Mouse (Mus musculus) cerebellum, postnatal 4 days (tissue): ENCODE measurements around the gene Pigq.

Experiments
- DNase-seq, 2 experiments: peaks; one replicate each; pipeline ENCODE4 v3.0.0; 2022; ENCODE audit warnings: low spot score in 2 of 2, mixed read lengths in 1 of 2

The Pigq gene

DNA sequence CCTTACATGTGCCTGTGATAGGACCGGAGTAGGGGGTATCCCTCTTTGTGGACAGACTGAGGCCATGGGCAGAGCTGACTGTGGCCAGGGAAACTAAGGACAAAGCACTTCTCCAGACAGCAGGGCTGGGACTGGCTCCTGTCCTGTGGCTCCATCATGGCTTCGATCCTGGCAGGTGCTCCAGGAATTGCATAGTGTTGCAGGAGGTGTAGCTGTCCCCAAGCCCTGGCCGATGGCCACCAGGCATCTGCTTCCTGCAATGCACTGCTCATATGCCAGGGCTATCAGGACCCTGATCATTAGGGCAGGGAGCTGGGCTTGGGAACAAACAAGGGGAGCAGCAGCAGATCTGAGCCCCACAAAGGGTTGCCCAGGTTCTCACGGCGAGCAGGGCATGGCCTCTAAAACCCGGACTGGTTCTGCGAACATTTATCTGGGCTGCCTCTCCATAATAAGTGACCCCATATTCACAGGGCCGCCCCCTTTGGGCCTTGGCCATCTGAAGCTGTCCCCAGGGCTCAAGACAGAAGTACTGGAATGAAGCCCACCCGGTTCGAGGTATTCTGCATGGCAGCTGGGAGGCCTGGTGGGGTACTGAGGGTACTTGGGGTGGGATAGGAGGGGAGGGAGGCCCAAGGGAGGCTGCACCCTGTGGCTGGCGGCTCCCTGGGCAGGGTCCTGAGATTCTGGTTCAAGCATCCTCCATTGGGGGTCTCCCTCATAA lies 14.2 kb upstream of the Pigq start:
- DNase-seq = no peak

- peak in 1 of 2 experiments; percentile 72 for DNase-seq
Measured at GRCm38 (mm10) chr17:25957586-25958051, 12.9 kb upstream of the Pigq start.

- DNase-seq = no peak
Measured at GRCm38 (mm10) chr17:25956631-25957030, 11.9 kb upstream of the Pigq start.

- DNase-seq = peak in 1 of 2 experiments; percentile 68
Measured at GRCm38 (mm10) chr17:25956201-25956600, 11.5 kb upstream of the Pigq start.

- DNase-seq = no peak
Measured at GRCm38 (mm10) chr17:25955736-25956135, 11.0 kb upstream of the Pigq start.

DNA sequence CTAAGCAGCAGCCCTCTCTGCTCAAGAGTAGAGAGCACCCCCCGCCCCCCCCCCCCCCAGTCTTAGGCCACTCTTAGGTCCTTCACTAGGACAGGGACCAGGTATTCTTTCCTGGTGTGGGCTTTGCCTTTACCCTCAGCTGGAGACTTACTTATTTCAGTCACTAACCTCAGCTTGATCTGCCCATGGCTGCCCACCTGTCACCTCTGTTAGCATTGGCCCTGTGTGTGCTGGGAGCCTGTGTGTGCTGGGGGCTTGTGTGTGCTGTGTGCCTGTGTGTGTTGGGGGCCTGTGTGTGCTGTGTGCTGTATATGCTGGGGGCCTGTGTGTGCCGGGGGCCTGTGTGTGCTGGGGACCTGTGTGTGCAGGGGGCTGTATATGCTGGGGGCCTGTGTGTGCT lies 9.9 kb upstream of the Pigq start:
- DNase-seq = no peak

- no peak for DNase-seq
Measured at GRCm38 (mm10) chr17:25953161-25953560, 8.4 kb upstream of the Pigq start.

GRCm38 (mm10) chr17:25951803-25952623 lies 7.3 kb upstream of the Pigq start, which contains the start of gene A930017K11Rik:
Gene A930017K11Rik, minus strand, starts transcription at chr17:25952565.
- DNase-seq = no peak

DNA sequence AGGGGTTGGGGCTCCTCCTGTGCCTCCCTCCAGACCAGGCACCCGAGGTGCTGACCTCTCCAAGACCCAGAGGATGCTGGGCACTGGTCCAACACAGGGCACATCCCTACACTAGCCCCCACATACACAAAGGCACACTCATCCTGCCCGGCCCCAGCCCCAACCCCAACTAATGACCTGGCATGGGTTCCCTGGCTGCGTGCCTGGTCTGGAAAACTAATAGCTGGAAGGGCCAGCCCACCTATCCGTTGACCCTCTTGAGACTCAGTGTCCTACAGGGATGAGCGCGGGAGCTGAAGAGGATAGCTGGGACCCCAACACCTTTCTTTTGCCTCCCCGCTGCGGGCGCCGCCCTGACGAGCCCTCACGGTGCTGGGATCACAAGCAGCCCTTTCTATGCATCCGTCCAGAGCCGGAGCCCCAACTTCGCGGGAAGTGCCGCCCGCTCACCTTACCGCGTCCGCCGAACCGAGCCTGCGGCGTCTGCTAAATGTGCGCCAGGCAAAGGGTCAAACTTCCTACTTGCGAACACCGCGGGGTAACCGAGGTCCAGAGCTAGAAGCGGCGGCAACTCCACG lies 6.6 kb upstream of the Pigq start:
- DNase-seq = no peak

DNA sequence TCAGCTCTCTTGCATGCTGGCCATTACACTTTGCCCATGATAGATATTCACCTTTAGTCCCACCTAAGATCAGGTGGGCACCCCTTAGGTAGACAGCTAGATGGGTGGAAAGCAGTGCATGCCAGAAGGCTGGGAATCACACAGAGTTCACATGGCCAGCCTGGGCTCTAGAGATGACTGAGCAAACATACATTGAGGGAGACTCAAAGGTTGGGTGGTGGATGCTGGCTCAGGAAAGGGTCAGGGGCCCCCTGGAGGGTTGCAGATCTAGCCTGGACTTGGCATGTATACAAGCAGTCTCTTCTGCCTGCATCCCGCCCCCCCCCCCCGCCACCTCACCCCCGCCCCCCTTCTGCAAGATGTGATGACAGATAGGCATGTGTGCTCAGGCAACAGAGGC lies 6.0 kb upstream of the Pigq start:
- no peak for DNase-seq

GRCm38 (mm10) chr17:25949981-25950380 lies 5.2 kb upstream of the Pigq start:
- no peak for DNase-seq

GRCm38 (mm10) chr17:25948051-25948450 lies 3.3 kb upstream of the Pigq start:
- no peak for DNase-seq

- DNase-seq = no peak
Measured at GRCm38 (mm10) chr17:25947576-25947975, 2.8 kb upstream of the Pigq start.

DNA sequence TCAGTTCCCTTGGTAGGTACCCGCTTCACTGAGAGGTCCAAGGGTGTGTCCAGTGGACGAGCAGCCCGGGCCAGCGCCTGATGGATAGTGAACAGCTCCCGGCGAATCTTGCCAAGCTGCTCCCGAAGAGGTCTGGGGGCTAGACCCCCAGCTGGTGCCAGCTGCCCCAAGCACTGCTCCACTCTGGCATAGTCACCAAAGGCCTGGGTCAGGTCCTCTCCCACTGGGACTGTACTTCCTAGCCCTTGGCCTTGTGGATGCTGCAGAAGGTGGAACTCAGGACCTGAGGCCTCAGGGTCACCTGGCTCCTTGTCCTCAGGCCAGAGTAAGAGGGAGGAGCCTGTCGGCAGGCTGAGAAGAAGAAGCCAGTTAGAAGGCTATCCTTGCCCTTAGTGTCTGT lies 2.2 kb upstream of the Pigq start:
- no peak for DNase-seq

GRCm38 (mm10) chr17:25946349-25946748 lies 1.6 kb upstream of the Pigq start:
- no peak for DNase-seq

GRCm38 (mm10) chr17:25945517-25946155 lies 900 bp upstream of the Pigq start:
- DNase-seq = no peak

- DNase-seq = no peak
Measured at GRCm38 (mm10) chr17:25943769-25944168, 967 bp downstream of the Pigq start.

GRCm38 (mm10) chr17:25943221-25943620 lies 1.5 kb downstream of the Pigq start:
- no peak for DNase-seq

GRCm38 (mm10) chr17:25942597-25943151 lies 2.1 kb downstream of the Pigq start:
- DNase-seq = no peak

DNA sequence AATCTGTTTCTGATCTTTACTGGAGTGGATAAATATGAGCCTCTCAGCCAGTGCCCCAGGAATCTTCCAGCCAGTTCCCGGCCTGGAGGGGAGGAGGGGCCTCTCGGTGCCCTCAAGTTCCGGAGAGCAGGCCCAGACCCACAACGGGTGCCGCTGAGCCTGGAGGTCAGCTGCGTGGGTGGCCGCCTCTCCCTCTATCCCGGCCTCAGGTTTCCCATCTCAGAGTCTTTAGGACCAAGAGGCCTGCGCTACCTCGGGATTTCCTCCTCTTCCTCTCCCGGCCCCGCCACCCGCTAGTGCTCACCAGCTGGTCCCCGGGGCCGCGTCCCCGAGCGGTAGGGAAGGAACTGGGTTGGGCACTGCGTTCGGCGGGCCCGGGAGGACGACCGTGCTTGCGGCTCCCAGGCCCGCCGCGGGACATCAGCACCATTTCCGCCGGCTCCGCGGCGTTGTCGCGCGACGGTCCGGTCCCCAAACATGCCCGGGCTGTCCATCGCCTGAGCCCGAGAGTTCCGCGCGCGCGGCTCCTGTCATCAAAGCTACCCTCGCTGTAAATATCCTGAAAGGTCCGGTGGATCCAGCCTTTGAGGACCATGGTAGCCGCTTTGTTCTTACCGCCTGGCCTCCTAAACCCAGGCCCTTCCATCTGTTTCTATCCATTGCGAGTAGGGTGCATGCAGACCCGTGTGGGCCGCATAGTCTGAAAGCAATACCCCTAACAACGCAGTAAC lies 3.1 kb downstream of the Pigq start:
- peak; percentile 65 to 84 for DNase-seq

- no peak for DNase-seq
Measured at GRCm38 (mm10) chr17:25934526-25934925, 10.2 kb downstream of the Pigq start.
